Mouse (Mus musculus): ENCODE data around the gene Ust. TPM values are rescaled to one million over a fixed set of nuclear protein-coding genes. Genes with fewer than 3 reads are reported as not detected.

Gene Ust
- polyA plus RNA-seq, 1 experiment = 1.5 TPM

GRCm38 (mm10) chr10:8461372-8461771 lies 57.3 kb downstream of the Ust start:
- Histone ChIP-seq H3K27me3 (replicated peaks; ENCODE audit: control insufficient read depth, insufficient read depth, low read length) (no peaks in the 10 kb centered on the region), H3K36me3 (ENCODE audit: control insufficient read depth, insufficient read depth, low read length) (no peaks in the 10 kb centered on the region), H3K4me1 (ENCODE audit: control insufficient read depth, insufficient read depth, low read length) (no peaks in the 10 kb centered on the region), H3K4me3 (ENCODE audit: insufficient read depth, low read depth, low read length) (no peak overlapping the region), H3K27ac (ENCODE audit: insufficient read depth, low read depth, low read length) (no peak overlapping the region)
- DNase-seq = no peak
- WGBS = 68% methylated on average over 5 of the region's 5 CpGs
- TF ChIP-seq CTCF (conservative IDR thresholded peaks at IDR 0.05; ENCODE audit: insufficient read depth, insufficient read length, low read depth, low read length) (no peak), POLR2A (IDR thresholded peaks at IDR 0.05; ENCODE audit: low read depth, low read length) (no peak)

- no peaks in the 10 kb centered on the region for H3K4me1 ChIP-seq (ENCODE audit: control insufficient read depth, insufficient read depth, low read length)
- no peak overlapping the region for H3K4me3 ChIP-seq (ENCODE audit: insufficient read depth, low read depth, low read length)
- no peak for DNase-seq
- no peaks in the 10 kb centered on the region for H3K27me3 ChIP-seq (replicated peaks; ENCODE audit: control insufficient read depth, insufficient read depth, low read length)
- no peak overlapping the region for H3K27ac ChIP-seq (ENCODE audit: insufficient read depth, low read depth, low read length)
- TF ChIP-seq CTCF (conservative IDR thresholded peaks at IDR 0.05; ENCODE audit: insufficient read depth, insufficient read length, low read depth, low read length) = no peak
- no peak for TF ChIP-seq POLR2A (IDR thresholded peaks at IDR 0.05; ENCODE audit: low read depth, low read length)
- WGBS = 46% methylated on average over 1 of the region's 1 CpGs
- no peaks in the 10 kb centered on the region for H3K36me3 ChIP-seq (ENCODE audit: control insufficient read depth, insufficient read depth, low read length)
Measured at GRCm38 (mm10) chr10:8454711-8455110, 63.9 kb downstream of the Ust start.

- TF ChIP-seq POLR2A (IDR thresholded peaks at IDR 0.05; ENCODE audit: low read depth, low read length) = no peak
- no peak for TF ChIP-seq CTCF (conservative IDR thresholded peaks at IDR 0.05; ENCODE audit: insufficient read depth, insufficient read length, low read depth, low read length)
- WGBS = 16% methylated on average over 5 of the region's 5 CpGs
- peak; percentile 9 for DNase-seq
- H3K27me3 ChIP-seq (replicated peaks; ENCODE audit: control insufficient read depth, insufficient read depth, low read length) = no peaks in the 10 kb centered on the region
- no peak overlapping the region for H3K27ac ChIP-seq (ENCODE audit: insufficient read depth, low read depth, low read length)
- H3K36me3 ChIP-seq (ENCODE audit: control insufficient read depth, insufficient read depth, low read length) = no peaks in the 10 kb centered on the region
- H3K4me3 ChIP-seq (ENCODE audit: insufficient read depth, low read depth, low read length) = no peak overlapping the region
- H3K4me1 ChIP-seq (ENCODE audit: control insufficient read depth, insufficient read depth, low read length) = no peaks in the 10 kb centered on the region
Measured at GRCm38 (mm10) chr10:8447681-8448080, 70.9 kb downstream of the Ust start.

GRCm38 (mm10) chr10:8446972-8447371 lies 71.7 kb downstream of the Ust start:
- Histone ChIP-seq H3K36me3 (ENCODE audit: control insufficient read depth, insufficient read depth, low read length) (no peaks in the 10 kb centered on the region), H3K4me1 (ENCODE audit: control insufficient read depth, insufficient read depth, low read length) (no peaks in the 10 kb centered on the region), H3K4me3 (ENCODE audit: insufficient read depth, low read depth, low read length) (no peak overlapping the region), H3K27me3 (replicated peaks; ENCODE audit: control insufficient read depth, insufficient read depth, low read length) (no peaks in the 10 kb centered on the region), H3K27ac (ENCODE audit: insufficient read depth, low read depth, low read length) (no peak overlapping the region)
- no peak for DNase-seq
- TF ChIP-seq CTCF (conservative IDR thresholded peaks at IDR 0.05; ENCODE audit: insufficient read depth, insufficient read length, low read depth, low read length) (no peak), POLR2A (IDR thresholded peaks at IDR 0.05; ENCODE audit: low read depth, low read length) (no peak)
- WGBS = 51% methylated on average over 4 of the region's 4 CpGs

- no peak for TF ChIP-seq POLR2A (IDR thresholded peaks at IDR 0.05; ENCODE audit: low read depth, low read length)
- no peak for TF ChIP-seq CTCF (conservative IDR thresholded peaks at IDR 0.05; ENCODE audit: insufficient read depth, insufficient read length, low read depth, low read length)
- no peaks in the 10 kb centered on the region for H3K36me3 ChIP-seq (ENCODE audit: control insufficient read depth, insufficient read depth, low read length)
- no peak for DNase-seq
- no peaks in the 10 kb centered on the region for H3K27me3 ChIP-seq (replicated peaks; ENCODE audit: control insufficient read depth, insufficient read depth, low read length)
- 44% methylated on average over 5 of the region's 5 CpGs for WGBS
- H3K27ac ChIP-seq (ENCODE audit: insufficient read depth, low read depth, low read length) = no peak overlapping the region
- no peaks in the 10 kb centered on the region for H3K4me1 ChIP-seq (ENCODE audit: control insufficient read depth, insufficient read depth, low read length)
- H3K4me3 ChIP-seq (ENCODE audit: insufficient read depth, low read depth, low read length) = no peak overlapping the region
Measured at GRCm38 (mm10) chr10:8444052-8444451, 74.6 kb downstream of the Ust start.

GRCm38 (mm10) chr10:8431857-8432256 lies 86.8 kb downstream of the Ust start:
- no peaks in the 10 kb centered on the region for H3K4me1 ChIP-seq (ENCODE audit: control insufficient read depth, insufficient read depth, low read length)
- no peak overlapping the region for H3K27ac ChIP-seq (ENCODE audit: insufficient read depth, low read depth, low read length)
- DNase-seq = no peak
- no peaks in the 10 kb centered on the region for H3K36me3 ChIP-seq (ENCODE audit: control insufficient read depth, insufficient read depth, low read length)
- H3K27me3 ChIP-seq (replicated peaks; ENCODE audit: control insufficient read depth, insufficient read depth, low read length) = no peaks in the 10 kb centered on the region; the same call in 1 of the 2 replicates
- 74% methylated on average over 2 of the region's 2 CpGs for WGBS
- no peak overlapping the region for H3K4me3 ChIP-seq (ENCODE audit: insufficient read depth, low read depth, low read length)
- no peak for TF ChIP-seq CTCF (conservative IDR thresholded peaks at IDR 0.05; ENCODE audit: insufficient read depth, insufficient read length, low read depth, low read length)
- no peak for TF ChIP-seq POLR2A (IDR thresholded peaks at IDR 0.05; ENCODE audit: low read depth, low read length)

GRCm38 (mm10) chr10:8428787-8429778 lies 89.5 kb downstream of the Ust start:
- DNase-seq = no peak
- Histone ChIP-seq H3K27me3 (replicated peaks; ENCODE audit: control insufficient read depth, insufficient read depth, low read length) (no peaks in the 10 kb centered on the region), H3K4me3 (ENCODE audit: insufficient read depth, low read depth, low read length) (no peak overlapping the region), H3K36me3 (ENCODE audit: control insufficient read depth, insufficient read depth, low read length) (no peaks in the 10 kb centered on the region), H3K27ac (ENCODE audit: insufficient read depth, low read depth, low read length) (no peak overlapping the region), H3K4me1 (ENCODE audit: control insufficient read depth, insufficient read depth, low read length) (no peaks in the 10 kb centered on the region)
- 71% methylated on average over 13 of the region's 13 CpGs for WGBS
- TF ChIP-seq POLR2A (IDR thresholded peaks at IDR 0.05; ENCODE audit: low read depth, low read length) = no peak
- TF ChIP-seq CTCF (conservative IDR thresholded peaks at IDR 0.05; ENCODE audit: insufficient read depth, insufficient read length, low read depth, low read length) = no peak
